Mouse (Mus musculus) limb, embryonic 14.5 days (tissue): Measurements from ENCODE around the gene Phtf1. TPM values are rescaled to one million over a fixed set of nuclear protein-coding genes. Genes with fewer than 3 reads are reported as not detected.
A peak's percentile ranks its signal among the peaks of the same experiment; 100 is the strongest.

Experiments used
- ATAC-seq: fragments of 200-750 bp; cut with Nextera tagmentation; 2 replicates; pipeline ENCODE4 v1.8.0; 2017; ENCODE audit warnings: low read depth, moderate number of reproducible peaks, moderate TSS enrichment; ENCODE audit not compliant: low FRiP score
- DNase-seq: peaks from one replicate; pipeline ENCODE4 v3.0.0-alpha.2; 2015; ENCODE audit warnings: low spot score
- H3K27ac ChIP-seq: fragments of 300-500 bp; sonication (generic); replicated peaks from 2 replicates; pipeline ENCODE4 v1.5.1; 2014; ENCODE audit warnings: low read depth, mild to moderate bottlenecking, low read length, moderate library complexity, mixed read lengths
- H3K27me3 ChIP-seq: fragments of 300-500 bp; sonication (generic); 2 replicates; pipeline ENCODE4 v1.6.1; 2014; ENCODE audit warnings: low read length, mixed read lengths; ENCODE audit not compliant: control insufficient read depth, insufficient read depth
- H3K36me3 ChIP-seq: fragments of 300-500 bp; sonication (generic); 2 replicates; pipeline ENCODE4 v1.6.1; 2014; ENCODE audit warnings: mild to moderate bottlenecking, low read length, moderate library complexity, mixed read lengths; ENCODE audit not compliant: control insufficient read depth, insufficient read depth
- H3K4me1 ChIP-seq: fragments of 300-500 bp; sonication (generic); 2 replicates; pipeline ENCODE4 v1.6.1; 2014; ENCODE audit warnings: antibody characterized with exemption, low read length, mixed read lengths; ENCODE audit not compliant: control insufficient read depth, insufficient read depth
- H3K4me2 ChIP-seq: fragments of 300-500 bp; sonication (generic); replicated peaks from 2 replicates; pipeline ENCODE4 v1.6.1; 2014; ENCODE audit warnings: low read depth, mild to moderate bottlenecking, low read length, moderate library complexity; ENCODE audit not compliant: severe bottlenecking
- H3K4me3 ChIP-seq: fragments of 300-500 bp; sonication (generic); replicated peaks from 2 replicates; pipeline ENCODE4 v1.5.1; 2014; ENCODE audit warnings: low read length
- H3K9ac ChIP-seq: fragments of 300-500 bp; sonication (generic); 2 replicates; pipeline ENCODE4 v1.6.1; 2014; ENCODE audit warnings: mild to moderate bottlenecking, low read depth, low read length, moderate library complexity; ENCODE audit not compliant: severe bottlenecking
- H3K9me3 ChIP-seq: fragments of 300-500 bp; sonication (generic); 2 replicates; pipeline ENCODE4 v1.6.1; 2016; ENCODE audit warnings: low read length; ENCODE audit not compliant: control insufficient read depth
- POLR2A ChIP-seq: fragments of 200-500 bp; IDR thresholded peaks from 2 replicates; pipeline ENCODE4 v1.8.0; 2012; ENCODE audit warnings: inconsistent platforms, mild to moderate bottlenecking, moderate library complexity, borderline replicate concordance; ENCODE audit not compliant: insufficient read depth, insufficient read length; ENCODE audit errors: extremely low read depth
- WGBS: fragments of 180-500 bp; shearing (Covaris S2); extraction: QIAGEN DNeasy Blood & Tissue Kit; methylation state at CpG from one replicate; pipeline ENCODE4 v1.1.7; 2014; 5-methylcytosine and 5-hydroxymethylcytosine counted together
- polyA plus RNA-seq, 2 experiments: library from polyadenylated mRNA; depleted of rRNA in 1 of 2; stranded (reverse) in 1 of 2; unstranded in 1 of 2; fragments of >200 nt; fragmentation: Nextera tagmentation in 1 of 2; extraction: Ambion mirVana in 1 of 2; gene quantifications; 2 replicates each; pipeline versions ENCODE4 v1.2.1 to v1.2.3; 2012 to 2014

Phtf1 gene
- polyA plus RNA-seq, 2 experiments: 24.5 to 41.1 TPM

- Histone ChIP-seq H3K4me3 (no peak overlapping the region), H3K4me2 (no peak overlapping the region), H3K36me3 (no peaks in the 10 kb centered on the region; the same call in 1 of the 2 replicates), H3K27me3 (no peaks in the 10 kb centered on the region), H3K27ac (no peak overlapping the region), H3K4me1 (no peaks in the 10 kb centered on the region), H3K9me3 (no peaks in the 10 kb centered on the region), H3K9ac (no peak overlapping the region)
- 93% methylated on average over 7 of the region's 7 CpGs for WGBS
- no peak for TF ChIP-seq POLR2A
- DNase-seq: no peak
- ATAC-seq: no peak
These were observed 19.2 kb upstream of the Phtf1 start for GRCm38 (mm10) chr3:103948666-103949065.

- Histone ChIP-seq H3K27me3 (no peaks in the 10 kb centered on the region), H3K4me3 (no peak overlapping the region), H3K4me1 (no peaks in the 10 kb centered on the region), H3K36me3 (peaks cover 42% of the 10 kb centered on the region), H3K4me2 (no peak overlapping the region), H3K27ac (no peak overlapping the region), H3K9me3 (no peaks in the 10 kb centered on the region), H3K9ac (no peak overlapping the region)
- no peak for TF ChIP-seq POLR2A
- ATAC-seq (no peak), DNase-seq (no peak)
- WGBS: 88% methylated on average over 3 of the region's 3 CpGs
These were observed 7.3 kb upstream of the Phtf1 start for GRCm38 (mm10) chr3:103960622-103961021.

GRCm38 (mm10) chr3:103967231-103967630, 679 bp upstream of the Phtf1 start:
- DNase-seq: no peak
- WGBS: 20% methylated on average over 2 of the region's 2 CpGs
- Histone ChIP-seq H3K4me1 (peaks cover 7% of the 10 kb centered on the region; the same call in 1 of the 2 replicates), H3K9me3 (no peaks in the 10 kb centered on the region), H3K4me2 (peak overlapping the region; percentile 80), H3K27ac (peak overlapping the region; percentile 96), H3K4me3 (peak overlapping the region; percentile 90), H3K9ac (peak overlapping the region; percentile 90), H3K36me3 (peaks cover 31% of the 10 kb centered on the region), H3K27me3 (no peaks in the 10 kb centered on the region)
- no peak for TF ChIP-seq POLR2A
- ATAC-seq: no peak

GRCm38 (mm10) chr3:103968701-103969100, 791 bp downstream of the Phtf1 start:
- under 1% methylated on average over 23 of the region's 24 CpGs for WGBS
- Histone ChIP-seq H3K9me3 (no peaks in the 10 kb centered on the region), H3K36me3 (peaks cover 22% of the 10 kb centered on the region), H3K27ac (peak overlapping the region; percentile 96), H3K9ac (peak overlapping the region; percentile 90), H3K4me2 (peak overlapping the region; percentile 80), H3K4me1 (peaks cover 7% of the 10 kb centered on the region; the same call in 1 of the 2 replicates), H3K4me3 (peak overlapping the region; percentile 90), H3K27me3 (no peaks in the 10 kb centered on the region)
- ATAC-seq: peak; percentile 54
- DNase-seq: no peak
- no peak for TF ChIP-seq POLR2A

GRCm38 (mm10) chr3:103971157-103971556, 3.2 kb downstream of the Phtf1 start:
- H3K4me2 ChIP-seq: no peak overlapping the region
- peaks cover 7% of the 10 kb centered on the region; the same call in 1 of the 2 replicates for H3K4me1 ChIP-seq
- no peak overlapping the region for H3K4me3 ChIP-seq
- no peaks in the 10 kb centered on the region for H3K9me3 ChIP-seq
- no peak overlapping the region for H3K27ac ChIP-seq
- TF ChIP-seq POLR2A: no peak
- H3K27me3 ChIP-seq: no peaks in the 10 kb centered on the region
- H3K9ac ChIP-seq: no peak overlapping the region
- WGBS: 89% methylated on average over 2 of the region's 2 CpGs
- peaks cover 22% of the 10 kb centered on the region; the same call in 1 of the 2 replicates for H3K36me3 ChIP-seq
- ATAC-seq: no peak
- no peak for DNase-seq

- peaks cover 66% of the 10 kb centered on the region for H3K36me3 ChIP-seq
- no peaks in the 10 kb centered on the region for H3K9me3 ChIP-seq
- H3K27ac ChIP-seq: no peak overlapping the region
- H3K27me3 ChIP-seq: no peaks in the 10 kb centered on the region
- no peak for ATAC-seq
- no peak for TF ChIP-seq POLR2A
- no peak for DNase-seq
- no peaks in the 10 kb centered on the region for H3K4me1 ChIP-seq
- H3K4me3 ChIP-seq: no peak overlapping the region
- 90% methylated on average over 4 of the region's 4 CpGs for WGBS
- H3K4me2 ChIP-seq: no peak overlapping the region
- no peak overlapping the region for H3K9ac ChIP-seq
These were observed 16.6 kb downstream of the Phtf1 start for GRCm38 (mm10) chr3:103984556-103984955.
